ENCODE assay signal across 24 mouse cellular contexts in the genomic region with DNA sequence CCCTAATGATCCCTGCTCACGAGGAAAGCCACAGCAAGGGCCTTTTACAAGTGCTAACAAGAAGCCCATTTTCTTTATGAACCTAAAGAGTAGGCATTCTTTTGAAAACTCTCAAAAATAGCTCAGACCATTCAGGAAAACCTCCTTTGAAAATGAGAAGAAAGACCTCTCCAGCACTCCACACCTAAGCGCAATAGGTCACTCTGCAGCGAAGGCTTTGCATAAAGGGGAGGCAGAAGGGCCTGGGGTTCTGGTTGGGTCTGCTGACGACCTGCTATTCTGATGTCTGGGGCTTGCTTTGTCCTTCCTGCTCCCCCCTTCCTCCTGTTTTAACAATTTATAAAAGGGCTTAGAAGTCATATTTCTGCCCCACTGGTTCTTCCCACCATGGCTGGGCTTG. TPM values are rescaled to one million over a fixed set of nuclear protein-coding genes. Genes with fewer than 3 reads are reported as not detected.
DNase-seq lines count a peak whose midpoint lies in the region; ATAC-seq lines count a peak whose summit lies in the region.
"Had no signal": no experiment of that assay in that cellular context is flagged by ENCODE, and none has a peak within 500 bp of the region (broad histone marks: within the 10 kb centered on the region; RNA-seq: fewer than 3 reads in every experiment).

No protein-coding gene starts in this region.

- H3K4me2 ChIP-seq in forebrain, embryonic 11.5 days (ENCODE audit: low read depth, low read length, severe bottlenecking) = no peak overlapping the region
- H3K4me2 ChIP-seq in forebrain, embryonic 14.5 days (ENCODE audit: low read length) = no peak overlapping the region
- no peak overlapping the region for H3K4me2 ChIP-seq in forebrain, embryonic 15.5 days (replicated peaks)
- H3K4me2 ChIP-seq in midbrain, embryonic 15.5 days = no peak overlapping the region
- H3K4me2 ChIP-seq: embryonic facial prominence, embryonic 12.5 days had no signal

- WGBS in forebrain, embryonic 10.5 days = 39% methylated on average over 4 of the region's 4 CpGs
- 31% methylated on average over 4 of the region's 4 CpGs for WGBS in forebrain, embryonic 11.5 days
- WGBS in forebrain, embryonic 14.5 days = 15% methylated on average over 4 of the region's 4 CpGs
- WGBS in forebrain, embryonic 15.5 days = 14% methylated on average over 4 of the region's 4 CpGs
- 57% methylated on average over 4 of the region's 4 CpGs for WGBS in midbrain, embryonic 15.5 days
- WGBS in midbrain, embryonic 10.5 days = 67% methylated on average over 4 of the region's 4 CpGs

- no peak overlapping the region for H3K9ac ChIP-seq in forebrain, embryonic 11.5 days (ENCODE audit: low read length)
- H3K9ac ChIP-seq in forebrain, embryonic 14.5 days (ENCODE audit: low read length) = no peak overlapping the region
- no peak overlapping the region for H3K9ac ChIP-seq in forebrain, embryonic 15.5 days (replicated peaks)
- no peak overlapping the region for H3K9ac ChIP-seq in midbrain, embryonic 15.5 days
- H3K9ac ChIP-seq: embryonic facial prominence, embryonic 12.5 days had no signal

- H3K4me3 ChIP-seq in forebrain, embryonic 10.5 days = no peak overlapping the region
- H3K4me3 ChIP-seq in forebrain, embryonic 11.5 days (ENCODE audit: low read depth, low read length) = no peak overlapping the region
- no peak overlapping the region for H3K4me3 ChIP-seq in forebrain, embryonic 14.5 days (ENCODE audit: low read depth, low read length)
- H3K4me3 ChIP-seq in forebrain, embryonic 15.5 days = no peak overlapping the region
- no peak overlapping the region for H3K4me3 ChIP-seq in midbrain, embryonic 15.5 days
- H3K4me3 ChIP-seq in midbrain, embryonic 10.5 days = no peak overlapping the region
- H3K4me3 ChIP-seq: embryonic facial prominence, embryonic 10.5 days; embryonic facial prominence, embryonic 12.5 days had no signal

- no peak for DNase-seq in forebrain, embryonic 10.5 days (ENCODE audit: extremely low spot score, low spot score)
- DNase-seq in forebrain, embryonic 11.5 days (ENCODE audit: low spot score) = no peak
- peak; percentile 44 for DNase-seq in forebrain, embryonic 14.5 days (ENCODE audit: low spot score)
- no peak for DNase-seq in midbrain, embryonic 10.5 days (ENCODE audit: low spot score)
- DNase-seq in brain, adult 2 months (ENCODE audit: low read depth, low spot score) = peak; percentile 17
- DNase-seq in thymus, postnatal 10 days (ENCODE audit: low spot score in 2 of 2) = no peak
- DNase-seq: adrenal gland, adult 8-10 months; adrenal gland, postnatal 14 days; adrenal gland, postnatal 36 days; B cell, adult 2 months; cerebellum, adult 11-12 months; cerebellum, adult 2 months; cerebellum, adult 9-10 months; cerebellum, postnatal 10 days; cerebellum, postnatal 25 days had no signal

- H3K27ac ChIP-seq in forebrain, embryonic 10.5 days = peak overlapping the region; percentile 21; the same call in 1 of the 2 replicates
- no peak overlapping the region for H3K27ac ChIP-seq in forebrain, embryonic 11.5 days (ENCODE audit: low read depth, low read length)
- no peak overlapping the region for H3K27ac ChIP-seq in forebrain, embryonic 14.5 days (ENCODE audit: low read depth, low read length)
- no peak overlapping the region for H3K27ac ChIP-seq in forebrain, embryonic 15.5 days (replicated peaks)
- H3K27ac ChIP-seq in midbrain, embryonic 15.5 days = no peak overlapping the region
- H3K27ac ChIP-seq in midbrain, embryonic 10.5 days (replicated peaks) = no peak overlapping the region
- H3K27ac ChIP-seq: embryonic facial prominence, embryonic 10.5 days; embryonic facial prominence, embryonic 12.5 days had no signal

- H3K36me3 ChIP-seq in forebrain, embryonic 10.5 days (replicated peaks) = peaks cover 19% of the 10 kb centered on the region
- H3K36me3 ChIP-seq in forebrain, embryonic 11.5 days (ENCODE audit: control insufficient read depth, insufficient read depth, low read length) = no peaks in the 10 kb centered on the region
- no peaks in the 10 kb centered on the region for H3K36me3 ChIP-seq in forebrain, embryonic 14.5 days (ENCODE audit: control insufficient read depth, insufficient read depth, low read length)
- H3K36me3 ChIP-seq in forebrain, embryonic 15.5 days = no peaks in the 10 kb centered on the region
- no peaks in the 10 kb centered on the region for H3K36me3 ChIP-seq in midbrain, embryonic 15.5 days (replicated peaks)
- peaks cover 18% of the 10 kb centered on the region for H3K36me3 ChIP-seq in midbrain, embryonic 10.5 days
- H3K36me3 ChIP-seq: G1E had no signal

- H3K9me3 ChIP-seq in forebrain, embryonic 10.5 days = no peaks in the 10 kb centered on the region
- no peaks in the 10 kb centered on the region; the same call in 1 of the 2 replicates for H3K9me3 ChIP-seq in forebrain, embryonic 11.5 days (ENCODE audit: control insufficient read depth, low read length)
- H3K9me3 ChIP-seq in forebrain, embryonic 14.5 days (replicated peaks; ENCODE audit: control insufficient read depth, low read length) = no peaks in the 10 kb centered on the region
- H3K9me3 ChIP-seq in forebrain, embryonic 15.5 days = no peaks in the 10 kb centered on the region
- no peaks in the 10 kb centered on the region for H3K9me3 ChIP-seq in midbrain, embryonic 15.5 days
- H3K9me3 ChIP-seq in midbrain, embryonic 10.5 days (replicated peaks) = no peaks in the 10 kb centered on the region
- H3K9me3 ChIP-seq: embryonic facial prominence, embryonic 10.5 days; embryonic facial prominence, embryonic 12.5 days had no signal

- peaks cover 29% of the 10 kb centered on the region for H3K4me1 ChIP-seq in forebrain, embryonic 10.5 days
- no peaks in the 10 kb centered on the region; the same call in 1 of the 2 replicates for H3K4me1 ChIP-seq in forebrain, embryonic 11.5 days (replicated peaks; ENCODE audit: control insufficient read depth, insufficient read depth, low read length)
- no peaks in the 10 kb centered on the region for H3K4me1 ChIP-seq in forebrain, embryonic 14.5 days (ENCODE audit: control insufficient read depth, insufficient read depth, low read length)
- 0 out of 2 replicates have a peak, but pooled peaks cover 7% of the 10 kb centered on the region for H3K4me1 ChIP-seq in forebrain, embryonic 15.5 days
- no peaks in the 10 kb centered on the region for H3K4me1 ChIP-seq in midbrain, embryonic 15.5 days
- no peaks in the 10 kb centered on the region for H3K4me1 ChIP-seq in midbrain, embryonic 10.5 days

- ATAC-seq in forebrain, embryonic 11.5 days (replicated peaks; ENCODE audit: low FRiP score) = no peak
- peak; percentile 65 for ATAC-seq in forebrain, embryonic 14.5 days
- no peak for ATAC-seq in forebrain, embryonic 15.5 days (replicated peaks)
- peak; percentile 62; the same call in 1 of the 2 replicates for ATAC-seq in midbrain, embryonic 15.5 days (replicated peaks)
- ATAC-seq: activated CD4-positive, CD25-positive, alpha-beta regulatory T cell, adult 4 months; CD4-positive, CD25-positive, alpha-beta regulatory T cell, adult 4 months; Patski had no signal

- H3K27me3 ChIP-seq in forebrain, embryonic 10.5 days (ENCODE audit: poor library complexity, severe bottlenecking) = peaks cover 21% of the 10 kb centered on the region; the same call in 1 of the 2 replicates
- no peaks in the 10 kb centered on the region for H3K27me3 ChIP-seq in forebrain, embryonic 11.5 days (ENCODE audit: control insufficient read depth, insufficient read depth, low read length)
- no peaks in the 10 kb centered on the region for H3K27me3 ChIP-seq in forebrain, embryonic 14.5 days (replicated peaks; ENCODE audit: control insufficient read depth, insufficient read depth, low read length)
- no peaks in the 10 kb centered on the region for H3K27me3 ChIP-seq in forebrain, embryonic 15.5 days
- H3K27me3 ChIP-seq in midbrain, embryonic 15.5 days (replicated peaks) = no peaks in the 10 kb centered on the region
- no peaks in the 10 kb centered on the region for H3K27me3 ChIP-seq in midbrain, embryonic 10.5 days (ENCODE audit: low read depth, poor library complexity, severe bottlenecking)
- H3K27me3 ChIP-seq: CH12.LX; embryonic facial prominence, embryonic 12.5 days; Patski had no signal

RNA-seq across cellular contexts. Expression of a gene that starts 24.6 kb away (rescaled TPM):
- 9.5 and 11.0 TPM in 2 replicates for polyA plus RNA-seq in forebrain, embryonic 10.5 days (2016; fragmentation: Nextera tagmentation; extraction: Ambion mirVana)
- 7.3 and 8.1 TPM in 2 replicates for polyA plus RNA-seq in forebrain, embryonic 11.5 days (2014; fragmentation: Nextera tagmentation; extraction: Ambion mirVana)
- 4.6 and 6.2 TPM in 2 replicates for polyA plus RNA-seq in forebrain, embryonic 14.5 days (2014; fragmentation: Nextera tagmentation; extraction: Ambion mirVana)
- polyA plus RNA-seq in forebrain, embryonic 15.5 days (2015; fragmentation: Nextera tagmentation; extraction: Ambion mirVana) = 4.0 and 5.1 TPM in 2 replicates
- 7.5 and 9.9 TPM in 2 replicates for polyA plus RNA-seq in midbrain, embryonic 15.5 days (2015; fragmentation: Nextera tagmentation; extraction: Ambion mirVana)
- polyA plus RNA-seq in midbrain, embryonic 10.5 days (2016; fragmentation: Nextera tagmentation; extraction: Ambion mirVana) = 11.0 and 13.1 TPM in 2 replicates
- polyA plus RNA-seq: activated CD4-positive, CD25-positive, alpha-beta regulatory T cell, adult 4 months had no signal

Comparison
In these comparisons a context has a peak if more than half of its experiments do, and no peak if none do; other contexts are left out.
1. DNase-seq: peak in forebrain, embryonic 14.5 days (single experiment) and brain, adult 2 months (single experiment); none in forebrain, embryonic 10.5 days (single experiment), forebrain, embryonic 11.5 days (single experiment), midbrain, embryonic 10.5 days (single experiment) and thymus, postnatal 10 days (0 of 2).
2. ATAC-seq: peak in forebrain, embryonic 14.5 days (single experiment) and midbrain, embryonic 15.5 days (single experiment); none in forebrain, embryonic 11.5 days (single experiment) and forebrain, embryonic 15.5 days (single experiment).